ENCODE assay signal across 9 mouse cellular contexts in genomic region chr5:140095203-140095602, GRCm38 (mm10).
A peak's percentile ranks its signal among the peaks of the same experiment; 100 is the strongest.
DNase-seq lines count a peak whose midpoint lies in the region; ATAC-seq and TF ChIP-seq lines count a peak whose summit lies in the region.
"Had no signal": no experiment of that assay in that cellular context is flagged by ENCODE, and none has a peak within 500 bp of the region (broad histone marks: within the 10 kb centered on the region; RNA-seq: fewer than 3 reads in every experiment).

No protein-coding gene starts in this region.

- H3K4me2 ChIP-seq in forebrain, postnatal 0 days (ENCODE audit: low read depth), result no peak overlapping the region
- no peak overlapping the region for H3K4me2 ChIP-seq in midbrain, embryonic 14.5 days (ENCODE audit: low read length)
- H3K4me2 ChIP-seq: liver, embryonic 12.5 days had no signal

- H3K27ac ChIP-seq in cortical plate, adult 2 months (ENCODE audit: insufficient read depth, low read length), result peak overlapping the region; percentile 59; the same call in 1 of the 2 replicates
- 0 out of 2 replicates have a peak overlapping the region, but pooled peaks have one; percentile 21 for H3K27ac ChIP-seq in forebrain, postnatal 0 days (ENCODE audit: low read depth, low read length)
- peak overlapping the region; percentile 61; the same call in 1 of the 2 replicates for H3K27ac ChIP-seq in midbrain, embryonic 14.5 days (replicated peaks; ENCODE audit: low read depth, low read length)
- H3K27ac ChIP-seq: liver, embryonic 12.5 days had no signal

- no peak for TF ChIP-seq POLR2A in cortical plate, adult 2 months (IDR thresholded peaks at IDR 0.05; ENCODE audit: extremely low read depth, insufficient read depth, low read length)

- DNase-seq in forebrain, postnatal 0 days, result peak; percentile 77
- peak; percentile 46 to 59 for DNase-seq in kidney, postnatal 4 days
- peak; percentile 87 for DNase-seq in midbrain, embryonic 14.5 days
- no peak for DNase-seq in spleen, adult 12 weeks (ENCODE audit: low spot score)
- no peak for DNase-seq in adrenal gland, adult 18-20 months (ENCODE audit: low spot score in 2 of 2)
- DNase-seq in lung, adult 18-20 months, result no peak

- H3K27me3 ChIP-seq in forebrain, postnatal 0 days (ENCODE audit: insufficient read depth, low read length), result no peaks in the 10 kb centered on the region
- no peaks in the 10 kb centered on the region for H3K27me3 ChIP-seq in midbrain, embryonic 14.5 days (ENCODE audit: control insufficient read depth, insufficient read depth, low read length)
- H3K27me3 ChIP-seq: liver, embryonic 12.5 days had no signal

- H3K36me3 ChIP-seq in forebrain, postnatal 0 days (ENCODE audit: insufficient read depth), result no peaks in the 10 kb centered on the region
- no peaks in the 10 kb centered on the region for H3K36me3 ChIP-seq in midbrain, embryonic 14.5 days (ENCODE audit: control insufficient read depth, insufficient read depth, low read length)

- H3K4me1 ChIP-seq in cortical plate, adult 2 months (ENCODE audit: control insufficient read depth, insufficient read depth, low read length), result peaks cover 6% of the 10 kb centered on the region
- H3K4me1 ChIP-seq in forebrain, postnatal 0 days (ENCODE audit: insufficient read depth), result peaks cover 20% of the 10 kb centered on the region
- peaks cover 25% of the 10 kb centered on the region for H3K4me1 ChIP-seq in midbrain, embryonic 14.5 days (ENCODE audit: control insufficient read depth, insufficient read depth, low read length)
- H3K4me1 ChIP-seq: liver, embryonic 12.5 days had no signal

- no peak overlapping the region for H3K4me3 ChIP-seq in cortical plate, adult 2 months (ENCODE audit: insufficient read depth, low read length)
- H3K4me3 ChIP-seq in forebrain, postnatal 0 days (ENCODE audit: low read depth, low read length), result no peak overlapping the region
- no peak overlapping the region for H3K4me3 ChIP-seq in midbrain, embryonic 14.5 days (replicated peaks; ENCODE audit: low read depth, low read length)
- H3K4me3 ChIP-seq: liver, embryonic 12.5 days had no signal

- no peak overlapping the region for H3K9ac ChIP-seq in forebrain, postnatal 0 days
- no peak overlapping the region for H3K9ac ChIP-seq in midbrain, embryonic 14.5 days (replicated peaks; ENCODE audit: low read length)
- H3K9ac ChIP-seq: liver, embryonic 12.5 days had no signal

- ATAC-seq in forebrain, postnatal 0 days, result peak; percentile 50
- peak; percentile 71; the same call in 1 of the 2 replicates for ATAC-seq in midbrain, embryonic 14.5 days (ENCODE audit: low FRiP score, low TSS enrichment)
- ATAC-seq in megakaryocyte-erythroid progenitor cell, adult 5-6 weeks (replicated peaks; ENCODE audit: low FRiP score, low TSS enrichment, poor library complexity, severe bottlenecking), result no peak
- ATAC-seq: liver, embryonic 12.5 days had no signal

- 6% methylated on average over 2 of the region's 2 CpGs for WGBS in forebrain, postnatal 0 days
- 4% methylated on average over 2 of the region's 2 CpGs for WGBS in midbrain, embryonic 14.5 days

- H3K9me3 ChIP-seq in forebrain, postnatal 0 days (ENCODE audit: low read length), result no peaks in the 10 kb centered on the region
- no peaks in the 10 kb centered on the region for H3K9me3 ChIP-seq in midbrain, embryonic 14.5 days (ENCODE audit: control insufficient read depth, low read length)
- H3K9me3 ChIP-seq: liver, embryonic 12.5 days had no signal

- no peak for TF ChIP-seq CTCF in cortical plate, adult 2 months (IDR thresholded peaks at IDR 0.05; ENCODE audit: extremely low read depth, insufficient read depth, low read length)
- no peak for TF ChIP-seq CTCF in forebrain, postnatal 0 days (IDR thresholded peaks at IDR 0.05; ENCODE audit: low read depth)

Comparison
In these comparisons a context has a peak if more than half of its experiments do, and no peak if none do; other contexts are left out.
1. DNase-seq: peak in forebrain, postnatal 0 days (single experiment), kidney, postnatal 4 days (2 of 2) and midbrain, embryonic 14.5 days (single experiment); none in spleen, adult 12 weeks (single experiment), adrenal gland, adult 18-20 months (0 of 2) and lung, adult 18-20 months (0 of 2).
2. Peak in every context shown above with its lines, with median percentiles within 50 percentile points of each other: H3K27ac ChIP-seq.